Mouse (Mus musculus) embryonic facial prominence, embryonic 10.5 days (tissue): ENCODE measurements around the gene Gm49394. TPM values are rescaled to one million over a fixed set of nuclear protein-coding genes. Genes with fewer than 3 reads are reported as not detected.

Source experiments
- DNase-seq: peaks from one replicate; pipeline ENCODE4 v3.0.0-alpha.2; 2017; ENCODE audit warnings: low spot score
- H3K27ac ChIP-seq: fragments of 300-500 bp; sonication (generic); replicated peaks from 2 replicates; pipeline ENCODE4 v1.5.1; 2016; ENCODE audit warnings: mild to moderate bottlenecking
- H3K27me3 ChIP-seq: fragments of 300-500 bp; sonication (generic); replicated peaks from 2 replicates; pipeline ENCODE4 v1.6.1; 2016; ENCODE audit warnings: low read depth, mild to moderate bottlenecking; ENCODE audit not compliant: poor library complexity, severe bottlenecking
- H3K36me3 ChIP-seq: fragments of 300-500 bp; sonication (generic); replicated peaks from 2 replicates; pipeline ENCODE4 v1.6.1; 2016; ENCODE audit warnings: mild to moderate bottlenecking, moderate library complexity
- H3K4me1 ChIP-seq: fragments of 300-500 bp; sonication (generic); 2 replicates; pipeline ENCODE4 v1.6.1; 2016
- H3K4me3 ChIP-seq: fragments of 300-500 bp; sonication (generic); 2 replicates; pipeline ENCODE4 v1.5.1; 2016; ENCODE audit warnings: mild to moderate bottlenecking, moderate library complexity
- H3K9me3 ChIP-seq: fragments of 300-500 bp; sonication (generic); 2 replicates; pipeline ENCODE4 v1.6.1; 2016; ENCODE audit warnings: mild to moderate bottlenecking
- WGBS: fragments of 180-500 bp; shearing (Covaris S2); methylation state at CpG from one replicate; pipeline ENCODE4 v1.1.7; 2016; 5-methylcytosine and 5-hydroxymethylcytosine counted together
- polyA plus RNA-seq: library from polyadenylated mRNA; unstranded; fragments of >200 nt; fragmentation: Nextera tagmentation; extraction: Ambion mirVana; gene quantifications from 2 replicates; pipeline ENCODE4 v1.2.1, GENCODE M21; 2016

Gm49394 gene
- polyA plus RNA-seq, 1 experiment from 2014 or later: not detected

DNA sequence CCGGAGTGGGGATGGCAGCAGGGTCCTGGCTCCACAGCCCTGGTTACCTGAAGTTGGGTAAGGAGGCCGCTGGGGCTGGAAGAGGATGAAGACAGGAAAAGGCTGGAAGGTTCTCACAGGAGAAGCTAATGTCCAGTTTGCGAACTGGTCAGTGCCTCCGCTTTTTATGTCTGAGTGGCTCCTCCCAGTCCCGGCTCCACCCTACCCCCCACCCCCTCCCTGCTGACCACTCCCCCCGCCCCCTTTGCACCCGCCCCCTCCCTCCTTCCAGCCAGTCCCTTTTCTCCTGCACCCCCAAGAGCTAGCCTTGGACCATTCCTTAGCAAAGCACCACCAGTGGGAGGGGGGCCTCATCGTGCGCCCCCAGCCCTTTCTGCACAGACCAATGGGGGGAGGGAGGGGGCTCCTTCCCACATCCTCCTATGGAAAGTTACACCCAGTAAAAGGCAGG lies 12.4 kb downstream of the Gm49394 start:
- H3K27me3 ChIP-seq: peaks cover 100% of the 10 kb centered on the region
- peaks cover 77% of the 10 kb centered on the region for H3K4me1 ChIP-seq
- DNase-seq: peak; percentile 80
- no peaks in the 10 kb centered on the region for H3K9me3 ChIP-seq
- WGBS: 6% methylated on average over 9 of the region's 9 CpGs
- H3K27ac ChIP-seq: peak overlapping the region; percentile 89
- H3K36me3 ChIP-seq: peaks cover 39% of the 10 kb centered on the region
- peak overlapping the region; percentile 64 for H3K4me3 ChIP-seq

DNA sequence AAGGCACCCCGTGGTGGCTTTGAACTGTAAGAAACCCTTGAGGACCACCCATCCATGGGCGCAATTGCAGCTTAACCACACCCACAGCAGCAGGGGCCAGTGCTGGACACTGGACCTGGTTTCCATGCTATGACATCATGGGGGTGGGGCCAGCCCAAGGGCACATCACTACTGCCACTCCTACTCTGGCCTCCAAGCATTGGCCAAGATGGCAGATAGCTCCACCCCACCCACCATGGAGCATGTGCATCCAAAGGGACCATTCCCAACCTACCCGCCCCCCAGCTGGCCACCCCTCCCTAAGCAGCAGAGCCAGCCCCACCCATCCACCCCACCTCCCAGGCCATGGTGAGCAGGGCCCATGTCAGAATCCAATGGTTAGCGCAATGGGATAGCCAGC lies 13.7 kb downstream of the Gm49394 start:
- Histone ChIP-seq H3K4me3 (peak overlapping the region; percentile 64), H3K27me3 (peaks cover 99% of the 10 kb centered on the region), H3K4me1 (peaks cover 76% of the 10 kb centered on the region), H3K9me3 (no peaks in the 10 kb centered on the region), H3K27ac (no peak overlapping the region), H3K36me3 (peaks cover 52% of the 10 kb centered on the region)
- peak; percentile 69 for DNase-seq
- WGBS: 23% methylated on average over 4 of the region's 4 CpGs

DNA sequence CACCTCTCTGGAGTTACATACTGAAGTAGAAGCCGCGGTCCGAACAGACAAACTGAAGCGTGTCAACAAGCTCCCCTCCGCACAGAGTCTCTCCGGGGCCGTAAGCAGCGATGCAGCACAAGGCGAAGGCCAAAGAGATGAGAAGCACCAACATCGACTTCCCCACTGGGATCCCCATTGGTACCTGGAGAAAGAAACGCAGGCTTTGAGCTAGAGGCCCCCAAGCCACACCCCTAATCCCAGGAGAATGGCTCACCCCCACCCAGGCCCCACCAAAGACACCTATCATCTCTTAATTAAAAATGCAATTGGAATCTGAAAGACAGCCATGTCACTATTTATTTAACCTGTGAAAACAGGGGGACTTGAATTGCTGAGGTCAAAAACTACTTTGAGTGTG lies 14.1 kb downstream of the Gm49394 start:
- 11% methylated on average over 11 of the region's 11 CpGs for WGBS
- H3K4me1 ChIP-seq: peaks cover 72% of the 10 kb centered on the region
- DNase-seq: no peak

DNA sequence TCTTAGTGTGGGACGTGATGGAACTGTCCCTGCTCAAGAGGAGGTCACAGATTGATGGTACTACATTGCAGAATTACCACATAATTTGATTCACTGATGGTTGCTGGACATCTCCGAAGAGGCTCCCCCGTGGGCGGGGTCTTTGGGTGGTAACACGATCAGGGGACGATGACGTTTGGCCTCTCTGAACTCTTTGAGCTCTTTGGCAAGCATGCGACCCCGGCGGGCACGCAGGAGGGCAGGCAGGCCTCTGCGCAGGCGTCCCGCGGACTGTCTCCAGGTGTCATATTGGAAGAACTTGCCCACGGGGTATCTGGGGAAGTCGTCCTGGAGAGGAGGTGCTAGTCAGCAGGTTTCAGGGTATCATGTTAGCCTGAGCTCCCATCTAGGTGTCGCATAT lies 16.0 kb downstream of the Gm49394 start:
- H3K27ac ChIP-seq: no peak overlapping the region
- DNase-seq: peak; percentile 65
- H3K27me3 ChIP-seq: peaks cover 82% of the 10 kb centered on the region
- peaks cover 53% of the 10 kb centered on the region for H3K4me1 ChIP-seq
- H3K36me3 ChIP-seq: peaks cover 56% of the 10 kb centered on the region
- WGBS: 9% methylated on average over 18 of the region's 18 CpGs
- H3K4me3 ChIP-seq: peak overlapping the region; percentile 64; the same call in 1 of the 2 replicates
- H3K9me3 ChIP-seq: no peaks in the 10 kb centered on the region

More for the DNA sequence above, 14.1 kb downstream of the Gm49394 start:
- Histone ChIP-seq H3K4me3 (peak overlapping the region; percentile 64), H3K9me3 (no peaks in the 10 kb centered on the region), H3K36me3 (peaks cover 56% of the 10 kb centered on the region), H3K27ac (no peak overlapping the region), H3K27me3 (peaks cover 98% of the 10 kb centered on the region)

DNA sequence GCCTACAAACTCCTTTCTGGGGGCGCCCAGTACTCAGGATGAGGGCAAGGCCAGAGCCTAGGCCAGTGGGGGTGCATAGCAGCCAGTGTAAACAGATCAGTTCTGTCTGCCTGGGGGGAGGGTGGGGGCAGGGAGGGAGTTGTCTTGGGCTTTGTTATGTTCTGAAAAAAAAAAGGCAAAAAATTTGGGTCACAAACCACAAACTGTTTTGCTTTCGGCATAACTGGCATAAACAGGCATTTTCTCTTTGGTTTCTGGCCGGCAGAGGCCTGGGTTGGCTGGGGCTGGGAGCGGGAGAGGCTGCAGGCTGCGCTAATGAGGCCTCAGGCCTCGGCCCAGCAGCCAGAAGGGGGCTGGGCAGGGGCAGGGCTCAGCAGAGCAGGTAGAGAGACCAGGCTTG lies 23.1 kb downstream of the Gm49394 start:
- Histone ChIP-seq H3K9me3 (0 out of 2 replicates have a peak, but pooled peaks cover 4% of the 10 kb centered on the region), H3K27me3 (peaks cover 11% of the 10 kb centered on the region), H3K27ac (peak overlapping the region; percentile 40), H3K4me1 (peaks cover 22% of the 10 kb centered on the region), H3K4me3 (no peak overlapping the region), H3K36me3 (peaks cover 10% of the 10 kb centered on the region)
- no peak for DNase-seq
- 24% methylated on average over 6 of the region's 6 CpGs for WGBS

DNA sequence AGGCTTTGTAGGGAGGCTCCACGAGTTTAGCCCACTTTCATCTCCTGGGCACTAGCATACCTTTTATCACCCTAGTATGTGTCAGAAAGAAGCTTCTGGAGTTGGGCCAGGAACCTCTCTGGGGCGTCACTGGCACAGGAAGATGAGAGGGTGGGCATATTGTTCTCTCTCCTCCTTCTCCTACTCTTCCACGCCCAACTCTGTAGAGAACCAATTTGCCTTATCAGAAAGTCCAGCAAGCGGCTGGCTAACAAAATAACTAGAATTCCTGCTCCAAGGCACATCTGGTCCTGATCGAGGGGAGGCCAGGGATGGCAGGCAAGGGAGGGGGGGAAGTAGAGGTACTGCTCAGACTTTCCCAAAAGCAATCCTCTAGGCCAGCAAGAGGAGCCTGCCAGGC lies 24.7 kb downstream of the Gm49394 start:
- Histone ChIP-seq H3K4me3 (no peak overlapping the region), H3K9me3 (0 out of 2 replicates have a peak, but pooled peaks cover 4% of the 10 kb centered on the region), H3K4me1 (peaks cover 22% of the 10 kb centered on the region), H3K36me3 (no peaks in the 10 kb centered on the region), H3K27ac (peak overlapping the region; percentile 69), H3K27me3 (no peaks in the 10 kb centered on the region)
- WGBS: 27% methylated on average over 5 of the region's 5 CpGs
- DNase-seq: peak; percentile 70

GRCm38 (mm10) chr7:142636178-142636577 lies 33.6 kb downstream of the Gm49394 start:
- H3K9me3 ChIP-seq: no peaks in the 10 kb centered on the region
- no peak overlapping the region for H3K4me3 ChIP-seq
- peak overlapping the region; percentile 51 for H3K27ac ChIP-seq
- no peaks in the 10 kb centered on the region for H3K36me3 ChIP-seq
- no peak for DNase-seq
- H3K27me3 ChIP-seq: peaks cover 9% of the 10 kb centered on the region; the same call in 1 of the 2 replicates
- H3K4me1 ChIP-seq: peaks cover 16% of the 10 kb centered on the region

DNA sequence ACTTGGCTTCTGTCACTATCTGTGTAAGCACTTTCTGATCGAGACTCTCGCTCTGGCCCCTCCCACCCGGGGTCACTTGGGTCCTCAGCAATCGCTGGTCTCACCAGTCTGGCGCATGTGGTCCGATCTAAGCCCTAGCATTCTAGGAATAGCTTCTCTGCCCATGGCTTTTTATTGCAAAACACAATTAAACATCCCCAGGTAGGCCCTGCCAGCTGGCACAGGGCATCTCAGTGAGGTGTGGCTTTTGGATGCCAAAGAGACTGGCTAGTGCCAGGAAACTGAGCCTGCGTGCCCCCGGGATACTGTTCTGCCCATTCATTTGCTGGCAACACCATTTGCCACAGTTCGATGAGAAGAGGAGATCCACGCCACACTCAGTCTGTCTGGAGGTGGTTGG lies 39.1 kb downstream of the Gm49394 start:
- H3K4me3 ChIP-seq: no peak overlapping the region
- no peaks in the 10 kb centered on the region for H3K9me3 ChIP-seq
- H3K36me3 ChIP-seq: no peaks in the 10 kb centered on the region
- H3K27ac ChIP-seq: no peak overlapping the region
- no peak for DNase-seq
- H3K4me1 ChIP-seq: peaks cover 7% of the 10 kb centered on the region; the same call in 1 of the 2 replicates
- H3K27me3 ChIP-seq: peaks cover 9% of the 10 kb centered on the region; the same call in 1 of the 2 replicates
- 82% methylated on average over 10 of the region's 10 CpGs for WGBS

DNA sequence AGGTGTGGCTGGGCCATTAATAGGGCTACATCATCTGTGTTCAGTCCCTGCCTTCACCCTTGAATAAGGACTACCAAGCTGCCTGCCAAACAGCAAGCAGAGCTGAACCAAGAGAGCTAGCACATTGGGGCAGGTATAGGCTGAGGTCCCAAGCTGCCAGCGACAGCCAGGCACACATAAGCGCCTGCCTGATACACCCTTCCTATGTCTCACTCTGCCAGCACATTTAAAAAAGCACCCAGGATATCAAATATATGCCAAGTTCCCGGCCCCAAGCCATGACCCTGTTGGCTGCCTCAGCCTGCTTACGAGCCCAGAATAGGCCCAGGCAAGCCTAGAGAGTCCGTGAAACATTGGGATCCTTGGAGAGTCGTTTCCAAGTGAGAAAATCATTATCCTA lies 39.9 kb downstream of the Gm49394 start:
- peaks cover 9% of the 10 kb centered on the region; the same call in 1 of the 2 replicates for H3K27me3 ChIP-seq
- no peak for DNase-seq
- no peak overlapping the region for H3K27ac ChIP-seq
- peaks cover 7% of the 10 kb centered on the region; the same call in 1 of the 2 replicates for H3K4me1 ChIP-seq
- H3K9me3 ChIP-seq: no peaks in the 10 kb centered on the region
- no peak overlapping the region for H3K4me3 ChIP-seq
- 84% methylated on average over 6 of the region's 6 CpGs for WGBS
- no peaks in the 10 kb centered on the region for H3K36me3 ChIP-seq

- H3K36me3 ChIP-seq: peaks cover 9% of the 10 kb centered on the region
- no peak overlapping the region for H3K4me3 ChIP-seq
- H3K27ac ChIP-seq: no peak overlapping the region
- no peak for DNase-seq
- WGBS: 85% methylated on average over 4 of the region's 4 CpGs
- peaks cover 7% of the 10 kb centered on the region; the same call in 1 of the 2 replicates for H3K4me1 ChIP-seq
- no peaks in the 10 kb centered on the region for H3K27me3 ChIP-seq
- no peaks in the 10 kb centered on the region for H3K9me3 ChIP-seq
Measured at GRCm38 (mm10) chr7:142622180-142622579, 47.6 kb downstream of the Gm49394 start.

- Histone ChIP-seq H3K36me3 (peaks cover 5% of the 10 kb centered on the region), H3K27me3 (no peaks in the 10 kb centered on the region), H3K27ac (peak overlapping the region; percentile 65), H3K4me1 (peaks cover 45% of the 10 kb centered on the region), H3K4me3 (no peak overlapping the region), H3K9me3 (no peaks in the 10 kb centered on the region)
- 59% methylated on average over 2 of the region's 2 CpGs for WGBS
- DNase-seq: no peak
Measured at GRCm38 (mm10) chr7:142613077-142613476, 56.7 kb downstream of the Gm49394 start.

DNA sequence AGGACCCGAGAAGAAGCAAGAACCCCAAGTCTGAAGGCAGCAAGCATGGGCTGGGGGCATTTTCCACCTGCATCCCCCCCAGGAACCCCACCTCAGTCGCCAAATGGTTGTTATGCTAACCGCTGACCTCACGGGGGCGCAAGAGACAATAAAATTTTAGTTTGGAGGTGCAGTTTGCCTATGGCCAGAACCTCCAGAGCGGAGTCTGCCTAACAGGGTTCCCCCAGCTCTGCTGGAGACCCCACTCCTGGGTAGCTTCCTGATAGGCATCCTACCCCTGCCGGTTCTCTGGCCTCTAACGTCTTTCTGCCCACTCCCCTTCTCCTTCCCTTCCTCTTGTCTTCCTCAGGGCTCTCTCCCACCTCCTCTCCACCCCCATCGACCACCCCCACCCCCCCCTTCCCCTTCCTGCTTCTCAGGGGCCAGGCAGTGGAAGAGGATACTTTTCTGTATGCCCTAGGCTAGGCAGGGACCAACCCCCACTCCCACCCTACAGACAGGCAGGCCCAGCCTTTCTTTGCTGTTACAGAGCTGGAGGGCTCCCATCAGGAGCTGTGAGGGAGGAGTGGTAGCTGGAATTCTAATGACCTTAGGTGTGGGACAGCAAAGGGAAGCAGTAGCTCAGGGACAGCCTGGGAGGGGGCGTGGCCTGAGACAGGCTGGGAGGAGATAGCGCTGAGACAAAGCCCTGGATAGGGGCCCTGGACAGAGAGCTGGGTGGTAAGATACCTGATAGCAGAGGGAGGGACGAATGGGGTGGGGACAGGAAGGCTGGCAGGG lies 58.9 kb downstream of the Gm49394 start:
- H3K9me3 ChIP-seq: no peaks in the 10 kb centered on the region
- H3K27ac ChIP-seq: peak overlapping the region; percentile 91
- no peaks in the 10 kb centered on the region for H3K27me3 ChIP-seq
- peak; percentile 93 for DNase-seq
- H3K4me1 ChIP-seq: peaks cover 45% of the 10 kb centered on the region
- under 1% methylated on average over 12 of the region's 12 CpGs for WGBS
- peak overlapping the region; percentile 43 for H3K4me3 ChIP-seq
- no peaks in the 10 kb centered on the region; the same call in 1 of the 2 replicates for H3K36me3 ChIP-seq

DNA sequence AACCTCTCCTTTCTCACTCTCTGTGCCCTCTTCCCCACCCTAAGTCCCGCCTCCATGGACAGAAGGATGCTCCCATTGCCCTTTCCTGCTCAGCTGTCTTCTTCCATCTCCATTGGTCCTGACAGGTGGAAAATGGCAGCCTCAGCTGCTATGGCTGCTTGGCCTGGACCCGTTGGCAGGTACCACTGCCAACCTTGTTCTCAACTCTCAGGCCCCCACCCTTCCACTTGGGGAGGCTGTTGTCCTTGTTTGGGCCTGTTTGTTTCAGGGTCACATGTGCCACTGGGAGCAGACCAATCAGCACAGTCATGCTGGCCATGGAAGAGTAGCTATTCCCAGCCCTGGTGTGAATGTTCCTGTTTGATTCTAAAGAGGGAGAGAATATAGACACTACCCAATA lies 68.8 kb downstream of the Gm49394 start:
- no peak overlapping the region for H3K4me3 ChIP-seq
- no peak for DNase-seq
- H3K36me3 ChIP-seq: no peaks in the 10 kb centered on the region
- 79% methylated on average over 2 of the region's 2 CpGs for WGBS
- no peak overlapping the region for H3K27ac ChIP-seq
- H3K4me1 ChIP-seq: peaks cover 14% of the 10 kb centered on the region
- H3K9me3 ChIP-seq: no peaks in the 10 kb centered on the region
- no peaks in the 10 kb centered on the region for H3K27me3 ChIP-seq
